Comparison of ENCODE assay signal across 11 mouse cellular contexts in the genomic region with DNA sequence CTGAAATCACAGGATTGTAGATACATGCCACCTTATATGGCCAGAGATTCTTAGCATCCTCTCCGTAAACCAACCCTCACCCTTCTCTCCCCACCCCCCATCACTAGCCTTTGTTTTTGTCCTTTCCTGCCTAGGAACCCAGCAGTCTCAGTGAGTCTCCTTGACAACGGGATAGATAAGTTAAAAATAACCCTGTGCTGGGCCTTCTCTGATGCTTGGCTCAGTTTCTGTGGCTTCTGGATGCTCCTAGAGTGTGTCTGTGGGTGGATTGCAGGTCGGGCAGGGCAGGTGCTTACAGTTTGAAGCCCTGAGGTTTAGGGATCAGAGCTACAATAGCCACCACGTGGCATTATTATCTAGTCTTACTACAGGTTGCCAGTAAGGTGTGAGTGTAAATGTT. TPM values are rescaled to one million over a fixed set of nuclear protein-coding genes. Genes with fewer than 3 reads are reported as not detected.
DNase-seq lines count a peak whose midpoint lies in the region; ATAC-seq and TF ChIP-seq lines count a peak whose summit lies in the region.
"Had no signal": no experiment of that assay in that cellular context is flagged by ENCODE, and none has a peak within 500 bp of the region (broad histone marks: within the 10 kb centered on the region; RNA-seq: fewer than 3 reads in every experiment).

No protein-coding gene starts in this region.

- no peak for DNase-seq in forebrain, embryonic 10.5 days (ENCODE audit: extremely low spot score, low spot score)
- no peak for DNase-seq in forebrain, embryonic 11.5 days (ENCODE audit: low spot score)
- peak; percentile 31 for DNase-seq in MEL (ENCODE audit: low read depth, low spot score)
- DNase-seq in induced T-regulatory cell, adult 2 months (ENCODE audit: low read depth): peak; percentile 39
- DNase-seq in B cell, adult 2 months: no peak
- DNase-seq in urinary bladder, postnatal 25 days (ENCODE audit: low spot score): no peak

- H3K4me3 ChIP-seq in forebrain, embryonic 10.5 days: no peak overlapping the region
- H3K4me3 ChIP-seq in forebrain, embryonic 11.5 days (ENCODE audit: low read depth, low read length): no peak overlapping the region
- H3K4me3 ChIP-seq in MEL (ENCODE audit: control insufficient read depth in 1 of 2, insufficient read depth in 1 of 2, low read depth in 2 of 2, low read length in 2 of 2): no peak overlapping the region
- no peak overlapping the region for H3K4me3 ChIP-seq in forebrain, embryonic 12.5 days (replicated peaks)
- no peak overlapping the region for H3K4me3 ChIP-seq in small intestine, adult 2 months (ENCODE audit: low read depth, low read length)
- H3K4me3 ChIP-seq: embryonic facial prominence, embryonic 13.5 days; limb, embryonic 12.5 days had no signal

- 50% methylated on average over 4 of the region's 4 CpGs for WGBS in forebrain, embryonic 10.5 days
- 37% methylated on average over 4 of the region's 4 CpGs for WGBS in forebrain, embryonic 11.5 days
- WGBS in forebrain, embryonic 12.5 days: 33% methylated on average over 4 of the region's 4 CpGs
- WGBS in small intestine, adult 2 months: 65% methylated on average over 4 of the region's 4 CpGs

- TF ChIP-seq RAD21 in MEL (IDR thresholded peaks at IDR 0.05; ENCODE audit: low read depth, low read length): no peak

- H3K79me2 ChIP-seq in MEL (ENCODE audit: control insufficient read depth, insufficient read depth, low read length, poor library complexity): 0 out of 2 replicates have a peak, but pooled peaks cover 1% of the 10 kb centered on the region

- TF ChIP-seq CTCF in MEL (IDR thresholded peaks at IDR 0.05 in 2 of 3, conservative IDR thresholded peaks at IDR 0.05 in 1 of 3; ENCODE audit: control insufficient read depth in 1 of 3, insufficient read depth in 1 of 3, low read depth in 2 of 3, low read length in 3 of 3, poor library complexity in 1 of 3, severe bottlenecking in 1 of 3): no peak
- no peak for TF ChIP-seq CTCF in small intestine, adult 2 months (IDR thresholded peaks at IDR 0.05; ENCODE audit: extremely low read depth, insufficient read length, insufficient replicate concordance, low read depth, low read length)

- no peak overlapping the region for H3K9ac ChIP-seq in forebrain, embryonic 11.5 days (ENCODE audit: low read length)
- no peak overlapping the region for H3K9ac ChIP-seq in MEL (ENCODE audit: control insufficient read depth, low read depth, low read length, poor library complexity, severe bottlenecking)
- H3K9ac ChIP-seq in forebrain, embryonic 12.5 days: 0 out of 2 replicates have a peak overlapping the region, but pooled peaks have one; percentile 12
- H3K9ac ChIP-seq: embryonic facial prominence, embryonic 13.5 days; limb, embryonic 12.5 days had no signal

- H3K36me3 ChIP-seq in forebrain, embryonic 10.5 days (replicated peaks): peaks cover 40% of the 10 kb centered on the region
- peaks cover 2% of the 10 kb centered on the region; the same call in 1 of the 2 replicates for H3K36me3 ChIP-seq in forebrain, embryonic 11.5 days (ENCODE audit: control insufficient read depth, insufficient read depth, low read length)
- peaks cover 3 to 28% of the 10 kb centered on the region in 2 experiments; a peak in 3 of 4 replicates for H3K36me3 ChIP-seq in MEL (ENCODE audit: control insufficient read depth in 1 of 2, insufficient read depth in 2 of 2, low read length in 2 of 2)
- H3K36me3 ChIP-seq in forebrain, embryonic 12.5 days (replicated peaks): peaks cover 41% of the 10 kb centered on the region
- H3K36me3 ChIP-seq in small intestine, adult 2 months (ENCODE audit: control insufficient read depth, insufficient read depth, low read length): peaks cover 30% of the 10 kb centered on the region

- no peak for TF ChIP-seq POLR2A in MEL (IDR thresholded peaks at IDR 0.05; ENCODE audit: control insufficient read depth in 1 of 2, insufficient read depth in 1 of 2, low read depth in 1 of 2, low read length in 2 of 2, poor library complexity in 1 of 2)
- no peak for TF ChIP-seq POLR2A in small intestine, adult 2 months (IDR thresholded peaks at IDR 0.05; ENCODE audit: low read depth, low read length)

- no peak; the same call in 1 of the 2 replicates for ATAC-seq in forebrain, embryonic 11.5 days (replicated peaks; ENCODE audit: low FRiP score)
- ATAC-seq in forebrain, embryonic 12.5 days (ENCODE audit: low FRiP score): peak; percentile 34; the same call in 1 of the 2 replicates

- no peak for TF ChIP-seq EP300 in MEL (IDR thresholded peaks at IDR 0.05; ENCODE audit: low read depth in 1 of 2, low read length in 2 of 2)

- no peaks in the 10 kb centered on the region for H3K27me3 ChIP-seq in forebrain, embryonic 10.5 days (ENCODE audit: poor library complexity, severe bottlenecking)
- H3K27me3 ChIP-seq in forebrain, embryonic 11.5 days (ENCODE audit: control insufficient read depth, insufficient read depth, low read length): no peaks in the 10 kb centered on the region
- no peaks in the 10 kb centered on the region for H3K27me3 ChIP-seq in MEL (ENCODE audit: control insufficient read depth in 1 of 2, insufficient read depth in 2 of 2, low read length in 2 of 2)
- H3K27me3 ChIP-seq in forebrain, embryonic 12.5 days: no peaks in the 10 kb centered on the region
- no peaks in the 10 kb centered on the region for H3K27me3 ChIP-seq in small intestine, adult 2 months (ENCODE audit: control insufficient read depth, insufficient read depth, low read length)
- H3K27me3 ChIP-seq: CH12.LX; embryonic facial prominence, embryonic 13.5 days; limb, embryonic 12.5 days had no signal

- peak overlapping the region; percentile 48; the same call in 1 of the 2 replicates for H3K27ac ChIP-seq in forebrain, embryonic 10.5 days
- H3K27ac ChIP-seq in forebrain, embryonic 11.5 days (ENCODE audit: low read depth, low read length): no peak overlapping the region
- H3K27ac ChIP-seq in MEL (ENCODE audit: control insufficient read depth, low read depth, low read length): no peak overlapping the region
- no peak overlapping the region for H3K27ac ChIP-seq in forebrain, embryonic 12.5 days
- peak overlapping the region; percentile 39; the same call in 1 of the 2 replicates for H3K27ac ChIP-seq in small intestine, adult 2 months (ENCODE audit: insufficient read depth, low read depth, low read length)
- H3K27ac ChIP-seq: embryonic facial prominence, embryonic 13.5 days; limb, embryonic 12.5 days had no signal

- H3K9me3 ChIP-seq in forebrain, embryonic 10.5 days: no peaks in the 10 kb centered on the region
- no peaks in the 10 kb centered on the region for H3K9me3 ChIP-seq in forebrain, embryonic 11.5 days (ENCODE audit: control insufficient read depth, low read length)
- no peaks in the 10 kb centered on the region for H3K9me3 ChIP-seq in MEL (replicated peaks; ENCODE audit: insufficient read depth, low read length)
- no peaks in the 10 kb centered on the region for H3K9me3 ChIP-seq in forebrain, embryonic 12.5 days
- H3K9me3 ChIP-seq: embryonic facial prominence, embryonic 13.5 days had no signal

- peaks cover 23% of the 10 kb centered on the region for H3K4me1 ChIP-seq in forebrain, embryonic 10.5 days
- peaks cover 5% of the 10 kb centered on the region; the same call in 1 of the 2 replicates for H3K4me1 ChIP-seq in forebrain, embryonic 11.5 days (replicated peaks; ENCODE audit: control insufficient read depth, insufficient read depth, low read length)
- H3K4me1 ChIP-seq in MEL (ENCODE audit: control insufficient read depth in 1 of 2, insufficient read depth in 2 of 2, low read length in 2 of 2): peaks cover 11 to 26% of the 10 kb centered on the region in 2 experiments
- H3K4me1 ChIP-seq in forebrain, embryonic 12.5 days: peaks cover 16% of the 10 kb centered on the region
- peaks cover 9% of the 10 kb centered on the region; the same call in 1 of the 2 replicates for H3K4me1 ChIP-seq in small intestine, adult 2 months (ENCODE audit: control insufficient read depth, insufficient read depth, insufficient read length, low read length)
- H3K4me1 ChIP-seq: limb, embryonic 12.5 days had no signal

- no peak overlapping the region for H3K4me2 ChIP-seq in forebrain, embryonic 11.5 days (ENCODE audit: low read depth, low read length, severe bottlenecking)
- no peak overlapping the region for H3K4me2 ChIP-seq in forebrain, embryonic 12.5 days
- H3K4me2 ChIP-seq: embryonic facial prominence, embryonic 13.5 days; limb, embryonic 12.5 days had no signal

TF ChIP-seq in MEL, 35 proteins besides CTCF, POLR2A, EP300 and RAD21:
- TF ChIP-seq POLR2AphosphoS2 (IDR thresholded peaks at IDR 0.05; ENCODE audit: low read length): no peak
- 0 out of 2 replicates have a peak, but pooled peaks have one; percentile 59 for TF ChIP-seq MEF2A (IDR thresholded peaks at IDR 0.05; ENCODE audit: extremely low read depth, insufficient replicate concordance, low read depth, low read length, poor library complexity, severe bottlenecking)
- no peak for TF ChIP-seq TCF12 (IDR thresholded peaks at IDR 0.05; ENCODE audit: low read depth, low read length)

RNA-seq across cellular contexts. Expression of a gene that starts 29.1 kb away (rescaled TPM):
- 20.4 and 21.6 TPM in 2 replicates for polyA plus RNA-seq in forebrain, embryonic 10.5 days (2016; fragmentation: Nextera tagmentation; extraction: Ambion mirVana)
- polyA plus RNA-seq in forebrain, embryonic 11.5 days (2014; fragmentation: Nextera tagmentation; extraction: Ambion mirVana): 28.7 and 30.0 TPM in 2 replicates
- total RNA-seq in MEL (2012; rRNA removed): 8.8 and 10.3 TPM in 2 replicates
- polyA plus RNA-seq in MEL (2012; ENCODE audit: insufficient read depth in 1 of 2, insufficient read length in 2 of 2, low read depth in 1 of 2, low replicate concordance in 2 of 2, missing spikeins in 1 of 2): 10 to 100 TPM in 1 of 2 experiments, not detected in 1; 28.5 TPM
- 36.4 and 37.8 TPM in 2 replicates for polyA plus RNA-seq in forebrain, embryonic 12.5 days (2016; fragmentation: Nextera tagmentation; extraction: Ambion mirVana)
- polyA plus RNA-seq in small intestine, adult 2 months (2012; rRNA removed): 9.6 and 21.2 TPM in 2 replicates

RNA-seq across cellular contexts. Expression of a gene that starts 39.0 kb away (rescaled TPM):
- polyA plus RNA-seq in forebrain, embryonic 10.5 days (2016; fragmentation: Nextera tagmentation; extraction: Ambion mirVana): 470 and 483 TPM in 2 replicates
- 422 and 431 TPM in 2 replicates for polyA plus RNA-seq in forebrain, embryonic 11.5 days (2014; fragmentation: Nextera tagmentation; extraction: Ambion mirVana)
- total RNA-seq in MEL (2012; rRNA removed): 398 and 427 TPM in 2 replicates
- 100 to 1,000 TPM; 308 to 541 TPM for polyA plus RNA-seq in MEL (2012; ENCODE audit: insufficient read depth in 1 of 2, insufficient read length in 2 of 2, low read depth in 1 of 2, low replicate concordance in 2 of 2, missing spikeins in 1 of 2)
- 322 and 337 TPM in 2 replicates for polyA plus RNA-seq in forebrain, embryonic 12.5 days (2016; fragmentation: Nextera tagmentation; extraction: Ambion mirVana)
- 32.6 and 54.9 TPM in 2 replicates for polyA plus RNA-seq in small intestine, adult 2 months (2012; rRNA removed)

RNA-seq across cellular contexts. Expression of a gene that starts 44.5 kb away (rescaled TPM):
- polyA plus RNA-seq in forebrain, embryonic 10.5 days (2016; fragmentation: Nextera tagmentation; extraction: Ambion mirVana): 35.2 and 36.1 TPM in 2 replicates
- polyA plus RNA-seq in forebrain, embryonic 11.5 days (2014; fragmentation: Nextera tagmentation; extraction: Ambion mirVana): 44.5 and 48.5 TPM in 2 replicates
- 8.3 and 9.1 TPM in 2 replicates for total RNA-seq in MEL (2012; rRNA removed)
- 10 to 100 TPM in 1 of 2 experiments, not detected in 1; 21.5 TPM for polyA plus RNA-seq in MEL (2012; ENCODE audit: insufficient read depth in 1 of 2, insufficient read length in 2 of 2, low read depth in 1 of 2, low replicate concordance in 2 of 2, missing spikeins in 1 of 2)
- polyA plus RNA-seq in forebrain, embryonic 12.5 days (2016; fragmentation: Nextera tagmentation; extraction: Ambion mirVana): 44.6 and 51.1 TPM in 2 replicates
- 112 and 227 TPM in 2 replicates for polyA plus RNA-seq in small intestine, adult 2 months (2012; rRNA removed)

Comparison
In these comparisons a context has a peak if more than half of its experiments do, and no peak if none do; other contexts are left out.
1. H3K27ac ChIP-seq: peak in forebrain, embryonic 10.5 days (single experiment) and small intestine, adult 2 months (single experiment); none in forebrain, embryonic 11.5 days (single experiment), MEL (single experiment) and forebrain, embryonic 12.5 days (single experiment).
2. DNase-seq: peak in MEL (single experiment) and induced T-regulatory cell, adult 2 months (single experiment); none in forebrain, embryonic 10.5 days (single experiment), forebrain, embryonic 11.5 days (single experiment), B cell, adult 2 months (0 of 2) and urinary bladder, postnatal 25 days (single experiment).